Mouse (Mus musculus) neural tube, embryonic 12.5 days (tissue): ENCODE results near the gene Limk1. TPM values are rescaled to one million over a fixed set of nuclear protein-coding genes. Genes with fewer than 3 reads are reported as not detected.
A peak's percentile ranks its signal among the peaks of the same experiment; 100 is the strongest.

ENCODE experiments used
- ATAC-seq: fragments of 200-750 bp; cut with Nextera tagmentation; 2 replicates; pipeline ENCODE4 v1.8.0; 2017; ENCODE audit warnings: low read depth, mild to moderate bottlenecking, moderate TSS enrichment, moderate library complexity; ENCODE audit not compliant: low FRiP score
- H3K27ac ChIP-seq: fragments of 300-500 bp; sonication (generic); 2 replicates; pipeline ENCODE4 v1.5.1; 2016
- H3K27me3 ChIP-seq: fragments of 300-500 bp; sonication (generic); replicated peaks from 2 replicates; pipeline ENCODE4 v1.6.1; 2016; ENCODE audit warnings: mild to moderate bottlenecking
- H3K36me3 ChIP-seq: fragments of 300-500 bp; sonication (generic); 2 replicates; pipeline ENCODE4 v1.6.1; 2016; ENCODE audit warnings: mild to moderate bottlenecking
- H3K4me1 ChIP-seq: fragments of 300-500 bp; sonication (generic); 2 replicates; pipeline ENCODE4 v1.6.1; 2016
- H3K4me2 ChIP-seq: fragments of 300-500 bp; sonication (generic); replicated peaks from 2 replicates; pipeline ENCODE4 v1.6.1; 2016; ENCODE audit warnings: mild to moderate bottlenecking
- H3K4me3 ChIP-seq: fragments of 300-500 bp; sonication (generic); 2 replicates; pipeline ENCODE4 v1.5.1; 2016
- H3K9ac ChIP-seq: fragments of 300-500 bp; sonication (generic); 2 replicates; pipeline ENCODE4 v1.6.1; 2016; ENCODE audit warnings: mild to moderate bottlenecking
- H3K9me3 ChIP-seq: fragments of 300-500 bp; sonication (generic); 2 replicates; pipeline ENCODE4 v1.6.1; 2016; ENCODE audit warnings: mild to moderate bottlenecking
- WGBS: fragments of 180-500 bp; shearing (Covaris S2); methylation state at CpG from one replicate; pipeline ENCODE4 v1.1.7; 2016; 5-methylcytosine and 5-hydroxymethylcytosine counted together
- polyA plus RNA-seq: library from polyadenylated mRNA; unstranded; fragments of >200 nt; fragmentation: Nextera tagmentation; extraction: Ambion mirVana; gene quantifications from 2 replicates; pipeline ENCODE4 v1.2.1, GENCODE M21; 2016

Gene Limk1
- polyA plus RNA-seq, 1 experiment from 2014 or later, result 18.8 TPM

GRCm38 (mm10) chr5:134617071-134617470 lies 71.3 kb downstream of the Limk1 start:
- 74% methylated on average over 3 of the region's 3 CpGs for WGBS
- Histone ChIP-seq H3K27ac (no peak overlapping the region), H3K4me1 (no peaks in the 10 kb centered on the region), H3K36me3 (peaks cover 71% of the 10 kb centered on the region), H3K4me3 (no peak overlapping the region), H3K9ac (no peak overlapping the region), H3K9me3 (no peaks in the 10 kb centered on the region), H3K27me3 (no peaks in the 10 kb centered on the region), H3K4me2 (no peak overlapping the region)
- no peak for ATAC-seq

- H3K4me3 ChIP-seq, result no peak overlapping the region
- H3K27me3 ChIP-seq, result no peaks in the 10 kb centered on the region
- H3K9ac ChIP-seq, result no peak overlapping the region
- no peaks in the 10 kb centered on the region for H3K4me1 ChIP-seq
- peaks cover 58% of the 10 kb centered on the region for H3K36me3 ChIP-seq
- WGBS, result 78% methylated on average over 4 of the region's 4 CpGs
- H3K27ac ChIP-seq, result no peak overlapping the region
- H3K4me2 ChIP-seq, result no peak overlapping the region
- H3K9me3 ChIP-seq, result no peaks in the 10 kb centered on the region
- no peak for ATAC-seq
These were observed 72.6 kb downstream of the Limk1 start for GRCm38 (mm10) chr5:134615780-134616179.

- no peak overlapping the region for H3K4me3 ChIP-seq
- H3K9ac ChIP-seq, result no peak overlapping the region
- H3K9me3 ChIP-seq, result no peaks in the 10 kb centered on the region
- no peaks in the 10 kb centered on the region for H3K4me1 ChIP-seq
- H3K4me2 ChIP-seq, result no peak overlapping the region
- 87% methylated on average over 8 of the region's 8 CpGs for WGBS
- no peaks in the 10 kb centered on the region for H3K27me3 ChIP-seq
- no peak overlapping the region for H3K27ac ChIP-seq
- 0 out of 2 replicates have a peak, but pooled peaks have one; percentile 21 for ATAC-seq
- H3K36me3 ChIP-seq, result peaks cover 54% of the 10 kb centered on the region
These were observed 73.0 kb downstream of the Limk1 start for GRCm38 (mm10) chr5:134615380-134615779.

- Histone ChIP-seq H3K9me3 (no peaks in the 10 kb centered on the region), H3K4me1 (no peaks in the 10 kb centered on the region), H3K36me3 (peaks cover 48% of the 10 kb centered on the region), H3K4me3 (no peak within 1 kb of the TSS), H3K27me3 (no peaks in the 10 kb centered on the region), H3K4me2 (no peak within 1 kb of the TSS), H3K9ac (no peak within 1 kb of the TSS), H3K27ac (no peak within 1 kb of the TSS)
- ATAC-seq, result no peak
- WGBS, result 88% methylated on average over 7 of the region's 7 CpGs
These were observed 73.6 kb downstream of the Limk1 start, which contains the start of gene Lat2 for GRCm38 (mm10) chr5:134614802-134615201. Gene Lat2, minus strand, starts transcription at chr5:134615025.

- H3K4me2 ChIP-seq, result no peak overlapping the region
- WGBS, result 91% methylated on average over 8 of the region's 8 CpGs
These were observed 74.1 kb downstream of the Limk1 start for GRCm38 (mm10) chr5:134614296-134614695.

GRCm38 (mm10) chr5:134613727-134614126 lies 74.7 kb downstream of the Limk1 start:
- 90% methylated on average over 9 of the region's 9 CpGs for WGBS
- no peaks in the 10 kb centered on the region for H3K4me1 ChIP-seq
- no peak overlapping the region for H3K27ac ChIP-seq

More at GRCm38 (mm10) chr5:134614296-134614695, 74.1 kb downstream of the Limk1 start:
- Histone ChIP-seq H3K4me3 (no peak overlapping the region), H3K9ac (no peak overlapping the region), H3K9me3 (no peaks in the 10 kb centered on the region), H3K27ac (no peak overlapping the region), H3K36me3 (peaks cover 43% of the 10 kb centered on the region), H3K4me1 (no peaks in the 10 kb centered on the region), H3K27me3 (no peaks in the 10 kb centered on the region)
- ATAC-seq, result no peak

GRCm38 (mm10) chr5:134611810-134612521 lies 76.4 kb downstream of the Limk1 start:
- 49% methylated on average over 8 of the region's 8 CpGs for WGBS
- Histone ChIP-seq H3K4me3 (no peak overlapping the region), H3K4me1 (no peaks in the 10 kb centered on the region), H3K9me3 (no peaks in the 10 kb centered on the region), H3K4me2 (no peak overlapping the region), H3K27ac (no peak overlapping the region), H3K27me3 (no peaks in the 10 kb centered on the region), H3K9ac (no peak overlapping the region), H3K36me3 (peaks cover 20% of the 10 kb centered on the region)
- ATAC-seq, result no peak

More at GRCm38 (mm10) chr5:134613727-134614126, 74.7 kb downstream of the Limk1 start:
- Histone ChIP-seq H3K9me3 (no peaks in the 10 kb centered on the region), H3K4me3 (no peak overlapping the region), H3K36me3 (peaks cover 38% of the 10 kb centered on the region), H3K27me3 (no peaks in the 10 kb centered on the region), H3K9ac (no peak overlapping the region), H3K4me2 (no peak overlapping the region)
- ATAC-seq, result no peak

- no peaks in the 10 kb centered on the region for H3K9me3 ChIP-seq
- WGBS, result 82% methylated on average over 12 of the region's 12 CpGs
- no peak overlapping the region for H3K27ac ChIP-seq
- no peaks in the 10 kb centered on the region for H3K4me1 ChIP-seq
- no peak for ATAC-seq
- H3K4me2 ChIP-seq, result no peak overlapping the region
- H3K27me3 ChIP-seq, result no peaks in the 10 kb centered on the region
- peaks cover 8% of the 10 kb centered on the region for H3K36me3 ChIP-seq
- H3K9ac ChIP-seq, result no peak overlapping the region
- H3K4me3 ChIP-seq, result no peak overlapping the region
These were observed 78.3 kb downstream of the Limk1 start for GRCm38 (mm10) chr5:134609916-134610643.

- ATAC-seq, result no peak
- H3K36me3 ChIP-seq, result peaks cover 10% of the 10 kb centered on the region
- H3K27me3 ChIP-seq, result no peaks in the 10 kb centered on the region
- no peak overlapping the region for H3K4me2 ChIP-seq
- no peak overlapping the region for H3K27ac ChIP-seq
- WGBS, result 76% methylated on average over 5 of the region's 5 CpGs
- H3K4me1 ChIP-seq, result no peaks in the 10 kb centered on the region
- H3K4me3 ChIP-seq, result no peak overlapping the region
- H3K9me3 ChIP-seq, result no peaks in the 10 kb centered on the region
- no peak overlapping the region for H3K9ac ChIP-seq
These were observed 81.3 kb downstream of the Limk1 start for GRCm38 (mm10) chr5:134607121-134607520.

GRCm38 (mm10) chr5:134606314-134606713 lies 82.1 kb downstream of the Limk1 start:
- Histone ChIP-seq H3K27ac (no peak overlapping the region), H3K4me3 (no peak overlapping the region), H3K4me2 (no peak overlapping the region), H3K4me1 (no peaks in the 10 kb centered on the region), H3K9ac (no peak overlapping the region), H3K27me3 (no peaks in the 10 kb centered on the region), H3K9me3 (no peaks in the 10 kb centered on the region), H3K36me3 (peaks cover 14% of the 10 kb centered on the region)
- ATAC-seq, result no peak
